Mouse (Mus musculus) layer of hippocampus, adult 9-10 months (tissue): ENCODE results near the gene Gm44596.
"Not testable (repeated sequence)": the region's sequence is repeated elsewhere in the genome, so short reads cannot be mapped to it uniquely, and the experiment has no call there.

Source experiments
- DNase-seq: peaks from one replicate; pipeline ENCODE4 v3.0.0; 2022; ENCODE audit warnings: low spot score

The Gm44596 gene

GRCm38 (mm10) chr6:128380594-128381167 lies 5.4 kb downstream of the Gm44596 start:
- not testable (repeated sequence) for DNase-seq

- DNase-seq = no peak
Measured at GRCm38 (mm10) chr6:128381254-128381653, 6.0 kb downstream of the Gm44596 start.

- DNase-seq = no peak
Measured at GRCm38 (mm10) chr6:128383752-128384151, 8.4 kb downstream of the Gm44596 start.

GRCm38 (mm10) chr6:128385026-128385425 lies 9.7 kb downstream of the Gm44596 start:
- no peak for DNase-seq

- DNase-seq = no peak
Measured at GRCm38 (mm10) chr6:128389185-128389584, 13.9 kb downstream of the Gm44596 start.

GRCm38 (mm10) chr6:128390683-128391082 lies 15.4 kb downstream of the Gm44596 start:
- DNase-seq = no peak

- DNase-seq = no peak
Measured at GRCm38 (mm10) chr6:128397574-128398261, 22.4 kb downstream of the Gm44596 start.

GRCm38 (mm10) chr6:128398996-128399395 lies 23.7 kb downstream of the Gm44596 start, which contains the start of gene Nrip2:
Gene Nrip2, plus strand, starts transcription at chr6:128399296.
- no peak for DNase-seq

GRCm38 (mm10) chr6:128399421-128400185 lies 24.3 kb downstream of the Gm44596 start:
- DNase-seq = no peak

GRCm38 (mm10) chr6:128404708-128405107 lies 29.4 kb downstream of the Gm44596 start:
- no peak for DNase-seq

GRCm38 (mm10) chr6:128408544-128409125 lies 33.3 kb downstream of the Gm44596 start:
- no peak for DNase-seq

GRCm38 (mm10) chr6:128410305-128410704 lies 35.0 kb downstream of the Gm44596 start:
- DNase-seq = no peak

- DNase-seq = peak; percentile 92
Measured at GRCm38 (mm10) chr6:128411115-128411514, 35.8 kb downstream of the Gm44596 start.

GRCm38 (mm10) chr6:128416169-128416568 lies 40.9 kb downstream of the Gm44596 start:
- no peak for DNase-seq

- no peak for DNase-seq
Measured at GRCm38 (mm10) chr6:128418076-128418475, 42.8 kb downstream of the Gm44596 start.

- no peak for DNase-seq
Measured at GRCm38 (mm10) chr6:128421036-128421435, 45.7 kb downstream of the Gm44596 start.

- DNase-seq = no peak
Measured at GRCm38 (mm10) chr6:128421480-128421879, 46.2 kb downstream of the Gm44596 start.

- DNase-seq = no peak
Measured at GRCm38 (mm10) chr6:128423496-128424268, 48.4 kb downstream of the Gm44596 start.

- peak; percentile 90 for DNase-seq
Measured at GRCm38 (mm10) chr6:128424269-128425019, 49.1 kb downstream of the Gm44596 start, which contains the start of gene Itfg2. Gene Itfg2, minus strand, starts transcription at chr6:128424931.

GRCm38 (mm10) chr6:128425046-128425445 lies 49.7 kb downstream of the Gm44596 start:
- no peak for DNase-seq

- DNase-seq = no peak
Measured at GRCm38 (mm10) chr6:128427571-128427970, 52.3 kb downstream of the Gm44596 start.
